Mouse (Mus musculus) neutrophil, adult 5-6 weeks (primary cell): Measurements from ENCODE around the gene Med9. TPM values are rescaled to one million over a fixed set of nuclear protein-coding genes. Genes with fewer than 3 reads are reported as not detected.
"Not testable (repeated sequence)": the region's sequence is repeated elsewhere in the genome, so short reads cannot be mapped to it uniquely, and the experiment has no call there.

ENCODE experiments used
- ATAC-seq: fragments of 151-379, 151-347 bp; 2 replicates; pipeline ENCODE4 v1.8.0; 2017; ENCODE audit warnings: mild to moderate bottlenecking, moderate TSS enrichment; ENCODE audit not compliant: insufficient number of reproducible peaks, poor library complexity, low FRiP score, severe bottlenecking; ENCODE audit errors: extremely low read depth
- total RNA-seq: library from RNA; stranded (forward); fragments of 200-1000 nt; gene quantifications from 2 replicates; pipeline ENCODE4 v1.2.3, GENCODE M21; 2017

Gene Med9
- total RNA-seq, 1 experiment from 2014 or later = 2.8 TPM

GRCm38 (mm10) chr11:59940645-59941044 is 7.4 kb upstream of the Med9 start:
- no peak for ATAC-seq

GRCm38 (mm10) chr11:59941391-59941790 is 6.6 kb upstream of the Med9 start:
- ATAC-seq = no peak

- ATAC-seq = not testable (repeated sequence)
Observed at GRCm38 (mm10) chr11:59944855-59945254, 3.2 kb upstream of the Med9 start.

GRCm38 (mm10) chr11:59948401-59948767 is 378 bp downstream of the Med9 start:
- ATAC-seq = no peak

- ATAC-seq = no peak
Observed at GRCm38 (mm10) chr11:59952892-59953291, 4.9 kb downstream of the Med9 start.

GRCm38 (mm10) chr11:59956749-59957148 is 8.7 kb downstream of the Med9 start:
- no peak for ATAC-seq

- ATAC-seq = no peak
Observed at GRCm38 (mm10) chr11:59959453-59959852, 11.4 kb downstream of the Med9 start.

GRCm38 (mm10) chr11:59960476-59961337 is 12.7 kb downstream of the Med9 start:
- ATAC-seq = no peak

GRCm38 (mm10) chr11:59961338-59961875 is 13.4 kb downstream of the Med9 start:
- ATAC-seq = no peak

- ATAC-seq = no peak
Observed at GRCm38 (mm10) chr11:59962590-59962989, 14.6 kb downstream of the Med9 start.

GRCm38 (mm10) chr11:59963364-59964162 is 15.6 kb downstream of the Med9 start:
- ATAC-seq = no peak

GRCm38 (mm10) chr11:59964163-59964758 is 16.3 kb downstream of the Med9 start:
- no peak for ATAC-seq

- peak; percentile 56 for ATAC-seq
Observed at GRCm38 (mm10) chr11:59964818-59965217, 16.8 kb downstream of the Med9 start, which contains the start of gene Rasd1. Gene Rasd1, minus strand, starts transcription at chr11:59964944.

GRCm38 (mm10) chr11:59965227-59966101 is 17.5 kb downstream of the Med9 start:
- ATAC-seq = peak; percentile 51

GRCm38 (mm10) chr11:59966102-59966483 is 18.1 kb downstream of the Med9 start:
- ATAC-seq = no peak

GRCm38 (mm10) chr11:59967765-59968164 is 19.8 kb downstream of the Med9 start:
- ATAC-seq = no peak

- no peak for ATAC-seq
Observed at GRCm38 (mm10) chr11:59970780-59971179, 22.8 kb downstream of the Med9 start.

GRCm38 (mm10) chr11:59971691-59972090 is 23.7 kb downstream of the Med9 start:
- no peak for ATAC-seq
